Mouse (Mus musculus): Measurements from ENCODE around the gene Apobec4. TPM values are rescaled to one million over a fixed set of nuclear protein-coding genes. Genes with fewer than 3 reads are reported as not detected.

The Apobec4 gene
- polyA plus RNA-seq (2012; rRNA removed), result not detected in 2 replicates

DNA sequence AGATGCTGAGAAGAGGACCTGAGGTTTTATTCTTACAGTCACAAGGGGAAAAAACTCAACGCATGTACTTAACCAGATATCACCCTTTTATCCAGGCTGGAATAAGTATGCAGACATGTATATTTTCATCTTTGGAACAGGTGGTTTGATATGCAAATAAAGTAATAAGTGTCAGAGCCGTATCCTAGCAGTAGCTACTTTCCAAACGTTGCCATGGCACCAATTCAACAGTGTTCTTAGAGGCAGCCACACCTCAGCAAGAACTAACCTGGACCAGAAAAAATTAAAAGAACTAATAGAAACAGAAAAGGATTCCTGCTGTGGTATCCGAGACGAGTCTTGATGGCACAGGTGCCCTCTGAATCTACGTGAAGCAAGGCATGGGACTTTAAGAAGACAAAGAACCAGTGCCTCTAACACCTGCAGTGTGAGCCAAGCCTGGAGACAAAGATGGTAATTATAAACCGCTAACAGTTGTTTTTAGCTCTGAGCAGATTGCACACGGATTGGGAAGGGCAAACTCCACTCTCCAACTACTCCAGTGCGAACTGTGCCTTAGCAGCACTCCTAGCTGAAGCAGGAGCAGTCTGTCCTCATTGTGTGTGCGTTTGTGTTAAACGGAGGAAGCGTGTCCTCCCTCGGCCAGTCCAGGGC is at the start of gene Apobec4:
Gene Apobec4, plus strand, starts transcription at position 240 of the 654 bp plus-strand sequence.
- DNase-seq (ENCODE audit: extremely low spot score in 1 of 2, low spot score in 1 of 2), result peak; percentile 43 to 67

DNA sequence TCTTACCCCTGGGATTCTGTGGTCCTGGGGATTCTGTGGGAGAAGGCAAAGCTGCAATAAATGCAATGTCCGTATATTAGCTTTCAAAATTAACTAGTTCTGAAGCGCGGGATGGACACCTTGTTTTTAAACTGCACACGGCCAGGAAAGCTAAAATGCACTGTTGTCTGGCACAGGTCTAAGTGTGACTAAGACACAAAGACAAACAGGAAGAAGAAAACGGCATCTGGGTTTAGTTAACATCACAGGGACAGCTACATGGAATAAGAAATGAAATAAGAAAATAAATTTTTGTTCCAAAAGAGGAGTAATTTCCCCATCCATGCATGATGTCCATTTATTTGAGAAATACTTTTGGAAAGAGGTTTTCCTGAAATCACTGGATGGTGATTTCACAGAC is 49.3 kb upstream of the Apobec4 start:
- DNase-seq (ENCODE audit: extremely low spot score in 1 of 2, low spot score in 1 of 2), result no peak

DNA sequence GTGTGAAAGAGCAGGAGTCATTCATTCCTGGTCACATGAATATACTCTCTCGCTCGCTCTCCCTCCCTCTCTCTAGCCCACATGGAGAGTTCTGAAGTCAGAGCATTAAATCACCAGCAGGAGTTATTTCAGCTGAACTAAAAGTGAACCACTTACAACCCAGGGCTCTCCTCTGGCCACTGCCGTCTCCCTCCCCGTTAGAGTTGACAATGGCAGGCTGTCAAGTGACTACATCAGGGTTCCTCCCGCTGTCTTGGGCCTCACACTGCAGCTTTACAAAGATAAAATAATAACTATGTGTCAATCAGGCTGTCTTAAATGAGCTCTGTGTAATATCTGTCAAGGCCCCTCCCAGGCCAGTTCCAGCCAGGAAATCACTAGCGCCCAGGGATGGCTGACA is 47.4 kb upstream of the Apobec4 start:
- no peak for DNase-seq (ENCODE audit: extremely low spot score in 1 of 2, low spot score in 1 of 2)

DNA sequence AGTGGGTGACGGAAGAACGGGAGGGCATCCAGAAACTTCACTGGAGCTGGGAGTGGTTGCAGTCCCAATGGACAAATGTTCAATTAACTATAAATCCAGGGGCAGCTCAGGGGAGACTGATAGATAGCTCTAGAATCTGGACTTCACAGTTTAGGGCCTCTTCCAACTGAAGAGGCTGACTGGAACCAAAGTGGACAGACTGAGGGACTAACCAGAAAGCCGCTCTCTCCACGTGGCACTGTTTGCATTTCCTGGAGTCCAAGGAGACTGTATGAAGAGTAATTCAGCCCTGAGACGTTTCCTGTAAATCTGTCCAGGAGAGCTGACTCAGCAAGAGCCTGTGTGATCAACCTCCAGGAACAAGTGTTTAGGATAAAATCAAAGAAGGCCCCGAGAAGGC is 46.4 kb upstream of the Apobec4 start:
- no peak for DNase-seq (ENCODE audit: extremely low spot score in 1 of 2, low spot score in 1 of 2)

DNA sequence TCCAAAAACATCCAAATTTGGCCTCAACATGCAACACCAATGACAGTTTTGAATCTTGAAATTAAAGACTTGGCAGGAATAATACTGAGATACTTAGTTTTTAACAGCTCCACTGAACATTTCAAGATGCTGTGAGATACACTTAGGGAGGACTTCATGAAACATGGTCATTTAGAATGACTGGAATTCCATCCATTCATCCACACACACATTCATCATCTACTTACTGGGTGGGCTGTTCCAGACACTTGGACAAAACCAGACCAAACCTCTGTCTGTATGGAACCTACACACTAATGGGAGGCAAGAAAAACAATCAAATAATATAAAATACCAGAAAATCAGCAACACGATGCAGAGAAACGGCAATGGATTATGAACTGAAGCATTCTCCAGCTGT is 42.8 kb upstream of the Apobec4 start:
- DNase-seq (ENCODE audit: extremely low spot score in 1 of 2, low spot score in 1 of 2), result no peak

DNA sequence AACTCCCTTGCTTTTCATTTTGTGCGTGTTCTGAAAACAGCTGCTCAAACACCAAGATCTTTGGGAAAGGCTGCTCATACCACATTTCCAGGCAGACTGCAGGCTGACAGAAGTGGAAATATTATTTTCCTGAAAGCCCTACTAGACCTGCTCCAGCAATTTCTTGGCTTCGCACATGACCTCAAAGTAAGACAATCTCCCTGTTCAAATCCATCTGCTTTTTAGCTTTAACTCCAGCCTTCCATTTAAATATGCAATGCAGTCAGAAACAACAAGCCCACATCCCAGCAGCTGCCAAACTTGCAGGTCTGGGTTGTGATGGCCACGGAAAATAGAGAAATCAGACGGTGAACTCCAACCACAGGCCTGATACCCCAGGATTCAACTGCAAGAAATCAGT is 39.3 kb upstream of the Apobec4 start:
- no peak for DNase-seq (ENCODE audit: extremely low spot score in 1 of 2, low spot score in 1 of 2)

DNA sequence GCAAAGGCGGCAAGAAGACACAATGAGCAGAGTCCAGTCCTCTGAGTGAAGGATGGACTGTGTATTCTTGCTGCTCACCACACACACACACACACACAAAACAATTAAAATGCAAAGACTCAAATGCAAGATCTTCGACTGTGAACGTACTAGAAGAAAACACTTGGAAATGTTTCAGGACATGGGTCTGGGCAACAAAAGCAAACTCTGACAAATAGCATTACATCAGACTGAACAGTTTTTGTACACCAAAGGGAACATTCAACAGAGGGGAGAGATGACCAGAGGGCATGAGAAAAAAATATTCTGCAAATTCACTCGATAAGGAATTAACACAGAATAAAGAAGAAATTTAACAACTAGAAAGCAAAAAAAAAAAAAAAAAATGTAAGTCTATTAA is 36.4 kb upstream of the Apobec4 start:
- no peak for DNase-seq (ENCODE audit: extremely low spot score in 1 of 2, low spot score in 1 of 2)

DNA sequence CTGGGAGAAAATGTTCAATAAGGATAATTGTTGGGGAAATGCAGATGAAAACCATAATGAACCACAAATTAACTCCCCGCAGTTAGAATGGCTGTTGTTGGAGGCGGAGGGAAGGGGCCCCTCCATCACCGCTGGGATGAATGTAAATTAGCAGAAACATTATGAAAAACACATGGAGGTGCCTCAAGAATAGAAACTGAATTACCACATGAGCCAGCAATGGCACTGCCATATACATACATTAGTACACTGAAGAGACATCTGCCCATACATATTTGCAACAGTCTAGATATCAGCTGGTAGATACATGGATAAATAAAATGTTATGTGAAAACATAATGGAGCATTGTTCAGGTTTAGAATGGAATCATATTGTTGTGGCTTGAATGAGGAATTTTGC is 35.9 kb upstream of the Apobec4 start:
- no peak for DNase-seq (ENCODE audit: extremely low spot score in 1 of 2, low spot score in 1 of 2)

DNA sequence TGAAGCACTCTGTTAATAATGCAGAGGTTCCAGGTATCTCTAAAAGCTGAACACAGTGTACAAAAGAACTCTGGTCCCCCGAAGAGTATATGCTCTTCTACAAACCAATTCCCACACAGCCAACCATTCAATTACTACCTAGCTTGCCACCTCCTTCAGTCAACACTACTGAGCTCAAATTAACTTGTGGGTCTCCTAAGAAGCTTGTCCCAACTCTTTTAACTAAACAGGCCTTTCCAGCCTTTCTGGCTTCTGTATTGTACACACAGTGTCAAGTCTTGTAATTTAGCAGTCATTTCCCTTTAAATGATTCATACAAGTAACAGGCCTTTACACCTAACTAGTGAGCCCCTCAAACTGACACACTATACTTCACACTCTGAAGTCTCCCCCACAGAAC is 33.0 kb upstream of the Apobec4 start:
- DNase-seq (ENCODE audit: extremely low spot score in 1 of 2, low spot score in 1 of 2), result no peak

DNA sequence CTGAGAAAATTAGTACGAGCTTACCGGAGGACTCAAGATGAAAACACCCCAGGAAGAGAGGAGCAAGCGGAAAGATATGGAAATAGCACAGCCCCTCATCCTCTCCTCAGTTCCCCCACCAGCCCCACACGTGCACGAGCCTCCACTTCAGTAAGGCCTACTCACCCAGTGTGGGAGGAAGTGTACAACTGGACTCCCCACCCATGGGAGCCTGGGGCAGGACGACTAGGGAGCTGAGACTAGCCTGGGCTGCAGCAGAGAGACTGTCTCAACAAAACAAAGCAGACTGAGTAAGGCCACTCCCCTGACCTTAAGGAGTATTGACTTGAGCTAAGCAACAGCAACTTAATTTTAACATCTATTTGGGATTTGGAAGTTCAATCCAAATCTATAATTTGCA is 32.2 kb upstream of the Apobec4 start:
- no peak for DNase-seq (ENCODE audit: extremely low spot score in 1 of 2, low spot score in 1 of 2)

DNA sequence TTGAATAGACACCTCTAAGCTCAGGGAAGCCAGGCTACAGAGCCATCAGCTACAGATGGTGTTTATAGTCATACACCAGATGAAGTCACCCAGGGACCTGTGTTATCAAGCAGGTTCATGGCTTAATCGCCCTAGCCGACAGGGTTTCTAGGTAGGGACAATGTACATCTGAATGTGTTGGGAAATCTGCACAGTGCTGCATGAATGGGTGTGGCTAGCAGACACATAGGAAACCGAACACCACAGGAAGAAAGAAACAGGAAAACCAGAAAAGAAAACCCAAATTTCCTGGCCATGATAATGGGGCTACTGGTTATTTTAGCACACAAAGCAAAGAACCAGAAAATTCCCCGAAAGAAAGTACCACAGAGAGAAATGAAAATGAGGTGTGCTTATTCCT is 29.4 kb upstream of the Apobec4 start:
- no peak for DNase-seq (ENCODE audit: extremely low spot score in 1 of 2, low spot score in 1 of 2)

DNA sequence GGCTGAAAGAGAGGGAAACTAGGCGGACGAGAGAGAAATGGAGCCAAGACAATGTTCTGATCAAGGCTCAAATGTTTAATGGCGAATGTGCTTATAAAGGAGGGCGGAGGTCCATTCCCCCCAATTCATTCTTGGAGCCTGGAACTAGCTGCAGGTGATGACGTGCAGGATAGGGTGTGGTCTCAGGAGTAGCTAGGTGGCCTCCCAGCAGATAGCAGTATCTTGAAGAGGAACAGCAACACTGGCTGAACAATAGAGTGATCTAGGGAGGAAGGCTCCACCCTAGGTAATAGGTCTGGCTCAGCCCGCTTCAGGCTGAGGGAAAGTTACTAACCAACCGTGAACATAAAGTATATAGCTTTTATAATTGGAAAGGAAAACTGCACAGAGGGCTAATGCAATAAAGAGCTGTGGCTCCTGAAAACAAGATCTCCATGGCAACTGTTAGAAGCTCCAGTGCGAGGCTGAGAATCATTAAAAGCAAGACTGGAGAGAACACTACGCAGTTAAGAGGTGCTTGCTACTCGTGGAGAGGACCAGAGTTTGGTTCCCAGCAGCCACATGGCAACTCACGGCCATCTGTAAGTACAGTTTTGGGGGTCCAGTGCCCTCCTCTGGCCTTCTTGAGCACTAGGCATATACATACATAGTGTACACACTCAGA is 28.7 kb upstream of the Apobec4 start:
- DNase-seq (ENCODE audit: extremely low spot score in 1 of 2, low spot score in 1 of 2), result no peak

DNA sequence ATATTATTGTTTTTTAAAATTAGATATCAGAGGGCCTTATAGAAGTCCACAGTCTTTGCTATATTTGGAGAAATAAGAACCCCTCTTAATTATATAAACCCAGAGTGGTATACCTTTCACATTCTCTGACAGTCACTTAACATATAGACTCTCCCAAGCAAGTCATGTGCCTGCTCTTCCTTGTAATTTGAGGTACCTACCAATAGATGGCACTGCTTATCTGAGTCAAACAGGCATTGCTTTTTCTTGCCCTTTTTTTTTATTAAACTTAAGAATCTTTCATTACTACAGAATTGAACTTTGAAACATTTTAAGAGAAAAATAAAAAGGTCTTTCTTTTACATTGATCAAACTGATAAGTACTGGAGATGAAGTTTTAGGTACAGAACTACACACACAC is 26.1 kb upstream of the Apobec4 start:
- DNase-seq (ENCODE audit: extremely low spot score in 1 of 2, low spot score in 1 of 2), result no peak

DNA sequence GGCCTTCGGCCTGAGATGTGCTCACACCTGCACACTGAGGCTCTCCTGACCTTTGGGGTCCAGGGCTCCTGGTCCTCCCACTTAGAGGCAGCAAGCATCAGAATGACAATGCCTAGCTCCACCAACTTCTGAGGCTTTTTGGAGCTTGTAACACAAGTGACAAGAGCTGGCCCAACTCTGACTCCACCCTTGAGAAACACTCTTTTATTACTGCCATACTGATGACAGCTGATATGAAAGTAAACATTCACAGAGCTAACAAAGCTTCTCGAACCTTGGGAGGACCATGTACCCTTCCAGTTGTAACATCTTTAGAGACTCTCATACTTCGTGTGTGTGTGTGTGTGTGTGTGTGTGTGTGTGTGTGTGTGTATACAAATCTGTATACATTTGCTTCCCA is 24.3 kb upstream of the Apobec4 start:
- no peak for DNase-seq (ENCODE audit: extremely low spot score in 1 of 2, low spot score in 1 of 2)

DNA sequence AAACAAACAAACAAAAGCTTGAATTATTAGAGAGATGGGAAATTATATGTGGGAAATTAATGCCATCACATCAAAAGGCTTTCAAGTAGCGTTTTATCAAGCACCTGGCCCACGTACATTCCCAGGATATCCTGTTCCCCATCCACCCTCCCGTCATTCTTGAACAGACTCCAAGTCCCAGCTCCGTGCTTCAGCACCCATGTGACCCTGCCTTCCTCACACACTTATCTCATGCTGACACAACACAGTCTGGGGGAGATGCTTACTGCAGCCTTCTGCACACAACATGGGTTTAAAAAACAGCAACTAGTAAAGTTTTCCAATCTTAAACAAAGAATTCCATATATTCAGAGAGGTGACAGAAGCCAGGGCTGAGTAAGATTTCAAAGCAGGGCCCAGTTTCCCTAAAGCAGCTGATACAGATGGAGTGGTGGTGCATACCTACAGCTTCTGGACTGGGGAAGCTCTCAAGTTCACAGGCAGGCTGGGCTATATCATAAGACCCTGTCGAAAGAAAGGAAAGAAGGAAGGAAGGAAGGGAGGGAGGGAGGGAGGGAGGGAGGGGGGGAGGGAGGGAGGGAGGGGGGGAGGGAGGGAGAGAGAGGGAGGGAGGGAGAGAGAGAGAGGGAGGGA is 22.6 kb upstream of the Apobec4 start:
- no peak for DNase-seq (ENCODE audit: extremely low spot score in 1 of 2, low spot score in 1 of 2)

DNA sequence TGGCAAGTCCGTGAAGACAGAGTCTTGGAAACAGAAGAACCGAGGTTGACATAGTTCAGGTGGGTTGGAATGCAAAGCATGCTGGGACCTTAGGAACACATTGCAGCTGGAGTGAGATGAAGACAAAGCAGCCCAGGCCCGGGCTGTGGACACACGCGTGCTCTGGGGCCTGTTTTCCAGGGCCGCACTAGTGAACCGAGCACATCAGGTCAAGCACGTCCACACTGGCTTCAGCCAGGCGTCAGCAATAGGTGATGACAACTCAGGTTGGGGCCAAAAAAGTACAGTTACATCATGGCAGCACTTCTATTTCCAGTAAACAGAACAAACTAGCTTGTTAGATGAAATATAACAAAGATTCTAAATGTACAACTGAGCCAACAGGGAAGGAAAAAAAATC is 11.6 kb upstream of the Apobec4 start:
- no peak for DNase-seq (ENCODE audit: extremely low spot score in 1 of 2, low spot score in 1 of 2)

DNA sequence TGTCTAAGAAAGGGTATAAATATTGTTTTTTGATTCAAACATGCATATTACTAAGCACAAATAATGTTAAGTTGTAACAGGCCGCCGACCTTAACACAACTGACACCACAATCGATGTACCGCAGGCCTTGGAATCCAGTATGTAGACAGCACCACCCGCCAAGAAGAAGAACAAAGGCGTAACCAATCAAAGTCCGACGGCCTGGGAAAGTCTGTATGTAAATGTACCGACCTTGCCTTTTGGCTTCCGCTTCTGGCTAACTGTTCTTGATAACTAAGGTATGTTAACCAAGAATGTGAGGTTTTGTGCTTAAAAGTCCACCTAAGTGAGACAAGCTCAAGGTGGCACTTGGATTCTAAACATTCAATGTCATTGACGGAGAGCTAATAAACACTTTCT is 11.0 kb upstream of the Apobec4 start:
- DNase-seq (ENCODE audit: extremely low spot score in 1 of 2, low spot score in 1 of 2), result no peak

DNA sequence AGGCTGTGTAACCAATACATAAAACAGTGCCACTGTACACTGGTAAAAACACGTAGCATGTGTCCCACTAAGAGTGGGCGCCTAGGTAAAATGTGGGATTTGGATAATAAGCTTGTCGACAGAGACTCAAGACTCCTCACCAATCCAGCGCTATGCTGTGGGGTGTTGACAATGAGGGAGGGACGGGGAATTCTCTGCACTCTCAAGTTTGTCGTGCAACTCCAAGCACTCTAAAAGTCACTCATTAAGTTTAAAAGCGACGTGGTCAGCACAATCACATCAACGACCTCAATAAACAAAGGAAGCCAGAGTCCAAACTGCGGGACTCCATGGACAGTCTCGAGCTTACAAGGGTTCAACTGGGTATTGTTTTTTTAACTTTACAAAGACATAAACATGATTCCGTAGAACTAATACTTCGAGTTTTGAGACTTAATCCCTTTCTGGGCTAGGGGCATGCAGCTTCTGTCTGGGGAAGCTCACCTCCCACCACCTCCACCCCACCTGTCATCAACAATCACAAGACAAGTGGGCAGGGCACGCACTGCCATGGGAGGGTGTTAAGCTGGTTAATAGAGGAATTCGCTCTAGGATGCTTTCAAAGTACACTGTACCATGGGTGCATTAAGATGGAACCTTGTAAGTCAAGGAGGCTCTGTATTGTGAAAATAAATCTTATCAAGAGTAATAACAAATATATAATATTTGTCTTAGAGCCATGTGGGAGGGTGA is 7.1 kb upstream of the Apobec4 start:
- DNase-seq (ENCODE audit: extremely low spot score in 1 of 2, low spot score in 1 of 2), result no peak

DNA sequence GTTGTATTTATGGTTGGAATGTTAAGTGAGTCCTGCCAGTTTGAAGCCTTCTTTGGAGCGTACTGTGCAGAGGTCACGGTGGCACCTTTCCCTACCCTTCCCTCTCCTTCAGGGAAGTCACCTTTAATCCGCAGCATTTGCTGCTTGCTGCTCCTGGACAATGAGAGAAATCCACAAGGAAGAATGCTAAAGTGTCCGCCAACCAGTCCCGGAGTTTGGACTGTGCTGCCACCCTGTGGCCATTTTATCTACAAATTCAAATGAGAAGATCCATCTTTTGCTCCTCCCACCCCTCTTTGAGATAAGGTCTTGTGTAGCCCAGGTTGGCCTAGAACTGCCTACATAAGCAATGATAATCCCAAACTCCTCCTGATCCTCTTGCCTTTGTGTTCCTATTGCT is 3.9 kb upstream of the Apobec4 start:
- peak; percentile 46 to 94 for DNase-seq (ENCODE audit: extremely low spot score in 1 of 2, low spot score in 1 of 2)

DNA sequence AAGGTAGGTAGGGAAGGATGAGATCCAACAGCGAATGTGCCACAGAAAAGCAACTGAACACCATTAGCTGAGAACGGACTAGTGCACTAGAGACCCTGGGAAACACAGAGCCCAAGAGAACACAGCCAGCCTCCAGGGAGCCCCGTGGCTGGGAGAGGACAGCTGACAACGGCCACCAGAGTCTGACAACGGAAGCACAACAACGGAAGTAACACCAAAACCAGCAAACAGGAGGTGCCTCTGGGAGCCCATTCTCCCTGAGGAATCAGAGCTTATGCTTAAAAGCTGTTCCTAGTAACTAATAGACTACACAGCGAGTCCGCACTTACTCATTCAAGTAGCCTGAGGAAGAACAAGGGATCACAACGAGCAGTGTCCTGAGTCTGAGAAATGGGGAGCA is 1.1 kb upstream of the Apobec4 start:
- DNase-seq (ENCODE audit: extremely low spot score in 1 of 2, low spot score in 1 of 2), result no peak

DNA sequence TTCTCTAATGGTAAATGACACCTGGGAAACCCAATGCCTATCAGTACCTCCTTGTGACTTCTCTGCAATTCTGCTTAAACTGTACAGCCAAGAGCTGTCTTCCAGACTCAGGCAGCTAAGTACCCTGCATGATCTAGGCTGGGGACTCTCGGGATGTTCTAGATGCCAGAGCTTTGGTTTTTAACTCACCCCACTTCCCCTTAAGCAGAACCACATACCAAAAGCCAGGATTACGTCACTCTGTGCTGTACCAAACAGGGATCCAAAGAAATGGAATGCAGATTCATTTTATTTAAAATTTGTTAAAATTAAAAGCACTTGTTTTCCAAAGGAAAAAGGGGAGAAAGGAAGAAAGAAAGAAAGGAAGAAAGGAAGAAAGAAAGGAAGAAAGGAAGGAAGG is 11.4 kb downstream of the Apobec4 start:
- DNase-seq (ENCODE audit: extremely low spot score in 1 of 2, low spot score in 1 of 2), result no peak

All from frontal cortex, adult 2 months (tissue).